Mouse (Mus musculus) mouse embryonic stem cell (cell line): ENCODE data around the gene Fxr1.

ENCODE experiments used
- in situ Hi-C, 2 experiments: fragments of 300-500 bp; cut with MboI; formaldehyde crosslinking; loops; 1 replicate in 1 of 2; 3 replicates in 1 of 2; pipeline ENCODE4 v1.14.3; 2019 to 2020; ENCODE audit warnings: low sequenced_read_pairs in 2 of 2, low pct_unique_long_range_greater_than_20kb in 1 of 2, mixed read lengths in 1 of 2; ENCODE audit not compliant: unreplicated experiment in 1 of 2

Gene Fxr1

GRCm38 (mm10) chr3:34033720-34034364 is 14.1 kb downstream of the Fxr1 start:
- in situ Hi-C loops = no loop called here

- in situ Hi-C loops = no loop called here
Measured at GRCm38 (mm10) chr3:34034803-34035202, 15.1 kb downstream of the Fxr1 start.

- in situ Hi-C loops = no loop called here
Measured at GRCm38 (mm10) chr3:34035706-34036105, 16.0 kb downstream of the Fxr1 start.

GRCm38 (mm10) chr3:34041990-34042389 is 22.2 kb downstream of the Fxr1 start:
- in situ Hi-C loops = no loop called here

- in situ Hi-C loops = loop anchor here in 1 of 2 experiments (25.0 kb wide), 1 partner anchor 250 kb away; no protein-coding TSS in a partner anchor
Measured at GRCm38 (mm10) chr3:34062352-34062751, 42.6 kb downstream of the Fxr1 start.

GRCm38 (mm10) chr3:34068943-34069342 is 49.2 kb downstream of the Fxr1 start:
- in situ Hi-C loops = loop anchor here in 1 of 2 experiments (25.0 kb wide), 1 partner anchor 257 kb away; no protein-coding TSS in a partner anchor

- in situ Hi-C loops = loop anchor here in 1 of 2 experiments (25.0 kb wide), 1 partner anchor 260 kb away; no protein-coding TSS in a partner anchor
Measured at GRCm38 (mm10) chr3:34072726-34073125, 53.0 kb downstream of the Fxr1 start.

GRCm38 (mm10) chr3:34076058-34076759 is 56.5 kb downstream of the Fxr1 start:
- in situ Hi-C loops = loop anchor here in 1 of 2 experiments (25.0 kb wide), 1 partner anchor 264 kb away; no protein-coding TSS in a partner anchor

- in situ Hi-C loops = loop anchor here in 1 of 2 experiments (25.0 kb wide), 1 partner anchor 269 kb away; no protein-coding TSS in a partner anchor
Measured at GRCm38 (mm10) chr3:34080900-34081662, 61.3 kb downstream of the Fxr1 start, which contains the start of gene Dnajc19. Gene Dnajc19 (minus strand): TSS chr3:34081321.

- in situ Hi-C loops = loop anchor here in 1 of 2 experiments (25.0 kb wide), 1 partner anchor 270 kb away; no protein-coding TSS in a partner anchor
Measured at GRCm38 (mm10) chr3:34081929-34082328, 62.2 kb downstream of the Fxr1 start.

GRCm38 (mm10) chr3:34083655-34084054 is 63.9 kb downstream of the Fxr1 start:
- in situ Hi-C loops = loop anchor here in 1 of 2 experiments (25.0 kb wide), 1 partner anchor 271 kb away; no protein-coding TSS in a partner anchor

GRCm38 (mm10) chr3:34102891-34103290 is 83.1 kb downstream of the Fxr1 start:
- in situ Hi-C loops = no loop called here

- in situ Hi-C loops = no loop called here
Measured at GRCm38 (mm10) chr3:34103902-34104672, 84.3 kb downstream of the Fxr1 start.

- in situ Hi-C loops = no loop called here
Measured at GRCm38 (mm10) chr3:34106421-34106820, 86.7 kb downstream of the Fxr1 start.

- in situ Hi-C loops = no loop called here
Measured at GRCm38 (mm10) chr3:34107631-34108030, 87.9 kb downstream of the Fxr1 start.

GRCm38 (mm10) chr3:34111941-34112685 is 92.4 kb downstream of the Fxr1 start:
- in situ Hi-C loops = no loop called here

GRCm38 (mm10) chr3:34115806-34116205 is 96.1 kb downstream of the Fxr1 start:
- in situ Hi-C loops = no loop called here
